Mouse (Mus musculus): ENCODE results near the gene Taok2. TPM values are rescaled to one million over a fixed set of nuclear protein-coding genes. Genes with fewer than 3 reads are reported as not detected.

The Taok2 gene
- polyA plus RNA-seq, 1 experiment: 12.9 TPM

DNA sequence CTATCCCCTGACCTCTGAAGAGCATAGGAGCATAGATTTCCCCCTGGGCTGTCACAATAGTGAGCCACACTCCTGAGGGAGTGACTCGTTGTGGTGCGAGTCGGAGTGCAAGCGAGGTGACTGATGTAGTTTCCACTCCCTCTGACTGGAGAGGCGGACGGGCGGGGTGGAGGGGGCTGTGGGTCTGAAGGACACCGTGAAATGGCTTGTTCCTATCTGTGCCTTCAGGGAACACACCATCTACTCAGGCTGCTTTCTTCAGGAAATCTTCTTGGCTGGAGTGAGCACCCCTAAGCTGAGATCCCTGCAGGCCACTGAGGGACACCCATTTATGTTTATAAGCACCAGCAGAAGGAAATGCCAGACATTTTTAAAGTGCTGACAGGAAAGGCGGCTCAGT, 61.8 kb downstream of the Taok2 start:
- no peak overlapping the region for H3K4me3 ChIP-seq (replicated peaks)
- no peak for TF ChIP-seq TAL1 (IDR thresholded peaks at IDR 0.05; ENCODE audit: low read length)
- no peak for TF ChIP-seq GATA1 (IDR thresholded peaks at IDR 0.05; ENCODE audit: low read length)
- H3K36me3 ChIP-seq (ENCODE audit: control insufficient read depth): no peaks in the 10 kb centered on the region
- H3K4me1 ChIP-seq (ENCODE audit: control insufficient read depth): peaks cover 5% of the 10 kb centered on the region
- H3K9me3 ChIP-seq (ENCODE audit: control insufficient read depth, low read length): peaks cover 6% of the 10 kb centered on the region
- H3K27me3 ChIP-seq (ENCODE audit: control insufficient read depth): peaks cover 44% of the 10 kb centered on the region

DNA sequence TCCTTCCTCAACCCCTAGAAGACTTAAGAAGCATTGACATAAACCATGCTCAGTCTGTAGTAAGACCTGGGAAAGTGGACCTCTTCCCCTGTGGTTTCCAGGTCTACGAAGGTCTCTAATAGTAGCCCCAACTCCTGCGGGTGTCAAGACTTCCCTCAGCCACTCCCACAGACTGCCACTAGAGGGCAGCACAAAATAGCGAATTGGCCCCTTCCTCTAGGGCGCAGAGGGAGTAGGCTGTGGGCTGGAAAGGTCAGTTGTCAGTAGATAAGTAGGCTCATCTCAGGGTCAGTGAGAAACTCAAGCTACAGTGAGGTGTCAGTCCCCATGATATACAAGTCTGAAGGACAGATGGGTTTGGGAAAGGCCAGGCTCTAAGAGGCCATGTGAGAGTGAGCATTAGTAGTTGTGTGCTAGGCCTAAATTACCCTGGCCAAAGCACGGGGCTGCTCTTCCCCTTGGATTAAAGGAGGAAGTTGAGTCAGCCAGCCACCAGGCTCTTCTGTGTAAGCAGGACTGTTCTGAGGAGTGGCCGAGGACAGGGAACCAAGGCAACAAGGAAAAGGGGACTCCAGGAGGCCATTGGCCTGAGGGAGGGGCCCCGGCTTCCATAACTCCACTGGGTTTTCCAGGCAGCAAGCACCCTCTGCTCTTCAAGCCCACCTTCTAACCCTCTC, 62.5 kb downstream of the Taok2 start:
- Histone ChIP-seq H3K4me3 (replicated peaks) (no peak overlapping the region), H3K27me3 (ENCODE audit: control insufficient read depth) (peaks cover 42% of the 10 kb centered on the region), H3K9me3 (ENCODE audit: control insufficient read depth, low read length) (peaks cover 6% of the 10 kb centered on the region), H3K4me1 (ENCODE audit: control insufficient read depth) (peaks cover 5% of the 10 kb centered on the region), H3K36me3 (ENCODE audit: control insufficient read depth) (no peaks in the 10 kb centered on the region)
- TF ChIP-seq GATA1 (IDR thresholded peaks at IDR 0.05; ENCODE audit: low read length): no peak
- TF ChIP-seq TAL1 (IDR thresholded peaks at IDR 0.05; ENCODE audit: low read length): no peak

DNA sequence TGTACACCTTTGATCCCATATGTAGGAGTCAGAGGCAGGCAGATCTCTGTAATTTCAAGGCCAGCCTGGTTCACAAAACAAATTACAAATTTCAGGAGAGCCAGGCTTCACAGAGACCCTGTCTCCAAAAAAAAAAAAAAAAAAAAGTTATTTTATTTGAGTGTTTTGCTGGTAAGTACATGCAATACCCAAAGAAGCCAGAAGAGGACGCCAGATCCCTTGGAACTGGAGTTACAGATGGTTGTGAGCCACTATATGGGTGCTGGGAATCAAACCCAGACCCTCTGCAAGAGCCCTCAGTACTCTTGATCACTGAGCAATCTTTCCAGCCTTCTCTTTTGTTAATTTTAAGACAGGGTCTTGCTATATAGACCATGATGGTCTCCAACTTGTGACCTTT, 65.7 kb downstream of the Taok2 start:
- peaks cover 24% of the 10 kb centered on the region for H3K27me3 ChIP-seq (ENCODE audit: control insufficient read depth)
- no peak for TF ChIP-seq TAL1 (IDR thresholded peaks at IDR 0.05; ENCODE audit: low read length)
- no peak for TF ChIP-seq GATA1 (IDR thresholded peaks at IDR 0.05; ENCODE audit: low read length)
- H3K4me1 ChIP-seq (ENCODE audit: control insufficient read depth): peaks cover 5% of the 10 kb centered on the region
- H3K4me3 ChIP-seq (replicated peaks): no peak overlapping the region
- H3K9me3 ChIP-seq (ENCODE audit: control insufficient read depth, low read length): peaks cover 6% of the 10 kb centered on the region
- no peaks in the 10 kb centered on the region for H3K36me3 ChIP-seq (ENCODE audit: control insufficient read depth)

DNA sequence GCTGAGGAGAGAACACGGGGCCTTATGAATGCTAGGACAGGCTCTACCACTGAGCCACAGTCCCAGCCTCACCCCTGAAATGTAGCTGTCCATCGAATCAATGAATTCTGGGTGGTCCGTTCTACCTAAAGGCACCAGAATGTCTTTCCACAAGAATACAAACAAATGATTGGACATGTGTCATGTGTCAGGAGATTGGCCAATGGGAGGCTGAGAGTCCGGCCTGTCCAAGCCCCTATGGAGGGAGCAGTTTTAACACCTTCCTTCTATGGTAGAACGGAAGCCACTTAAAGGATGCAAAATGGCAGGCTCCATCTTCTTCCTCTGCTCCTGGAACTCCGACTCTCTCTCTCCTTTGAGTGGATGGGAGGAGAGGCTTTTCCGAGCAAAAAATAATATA, 66.9 kb downstream of the Taok2 start:
- Histone ChIP-seq H3K36me3 (ENCODE audit: control insufficient read depth) (no peaks in the 10 kb centered on the region), H3K4me1 (ENCODE audit: control insufficient read depth) (peaks cover 5% of the 10 kb centered on the region), H3K9me3 (ENCODE audit: control insufficient read depth, low read length) (peaks cover 6% of the 10 kb centered on the region), H3K27me3 (ENCODE audit: control insufficient read depth) (peaks cover 13% of the 10 kb centered on the region), H3K4me3 (replicated peaks) (no peak overlapping the region)
- TF ChIP-seq GATA1 (IDR thresholded peaks at IDR 0.05; ENCODE audit: low read length): no peak
- TF ChIP-seq TAL1 (IDR thresholded peaks at IDR 0.05; ENCODE audit: low read length): no peak

DNA sequence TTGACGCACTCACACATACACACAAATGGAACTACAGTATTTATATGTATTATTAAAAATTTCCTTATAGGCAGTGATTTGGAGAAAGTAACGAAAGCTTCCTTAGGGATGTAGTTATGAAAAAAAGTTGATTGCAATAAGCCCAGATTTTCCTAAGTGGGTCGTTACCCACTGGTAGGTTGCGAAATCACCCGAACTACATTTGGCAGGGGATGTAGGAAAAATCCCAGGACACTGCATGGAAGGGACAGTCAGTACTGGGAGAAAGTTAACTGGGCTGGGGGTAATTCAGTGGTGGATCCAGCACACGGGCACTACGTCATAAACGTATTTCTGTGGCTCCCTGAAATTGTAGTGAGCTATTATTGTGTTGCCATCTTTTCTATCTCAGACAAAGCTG, 68.0 kb downstream of the Taok2 start:
- Histone ChIP-seq H3K4me3 (replicated peaks) (no peak overlapping the region), H3K27me3 (ENCODE audit: control insufficient read depth) (peaks cover 6% of the 10 kb centered on the region; the same call in 1 of the 2 replicates), H3K4me1 (ENCODE audit: control insufficient read depth) (no peaks in the 10 kb centered on the region; the same call in none of the 2 replicates), H3K9me3 (ENCODE audit: control insufficient read depth, low read length) (peaks cover 6% of the 10 kb centered on the region), H3K36me3 (ENCODE audit: control insufficient read depth) (no peaks in the 10 kb centered on the region)
- TF ChIP-seq TAL1 (IDR thresholded peaks at IDR 0.05; ENCODE audit: low read length): no peak
- TF ChIP-seq GATA1 (IDR thresholded peaks at IDR 0.05; ENCODE audit: low read length): no peak

DNA sequence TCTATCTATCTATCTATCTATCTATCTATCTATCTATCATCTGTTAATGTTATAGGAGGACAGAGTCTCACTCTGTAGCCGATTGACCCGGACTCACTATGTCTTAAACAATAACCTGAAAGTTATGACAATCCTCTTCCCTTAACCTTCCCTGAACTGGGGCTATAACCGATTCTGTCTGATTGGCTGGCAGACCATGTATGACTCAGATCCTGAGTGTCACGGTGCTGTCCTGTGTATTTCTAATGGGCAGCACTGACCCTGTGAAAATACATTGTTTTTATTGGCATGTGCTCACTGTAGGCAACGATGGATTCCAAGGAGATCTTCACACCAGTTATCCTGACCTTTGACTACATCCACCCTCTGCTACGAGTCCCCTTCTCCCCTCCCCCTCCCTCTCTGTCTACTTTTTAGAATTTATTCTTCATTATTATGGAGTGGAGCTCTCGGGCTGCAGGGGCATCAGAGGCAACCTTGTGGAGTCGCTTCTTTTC, 68.7 kb downstream of the Taok2 start:
- H3K27me3 ChIP-seq (ENCODE audit: control insufficient read depth): peaks cover 6% of the 10 kb centered on the region; the same call in 1 of the 2 replicates
- H3K36me3 ChIP-seq (ENCODE audit: control insufficient read depth): no peaks in the 10 kb centered on the region
- TF ChIP-seq GATA1 (IDR thresholded peaks at IDR 0.05; ENCODE audit: low read length): no peak
- TF ChIP-seq TAL1 (IDR thresholded peaks at IDR 0.05; ENCODE audit: low read length): no peak
- no peaks in the 10 kb centered on the region; the same call in none of the 2 replicates for H3K4me1 ChIP-seq (ENCODE audit: control insufficient read depth)
- no peak overlapping the region for H3K4me3 ChIP-seq (replicated peaks)
- H3K9me3 ChIP-seq (ENCODE audit: control insufficient read depth, low read length): peaks cover 6% of the 10 kb centered on the region

Other genes starting within 250 kb of the Taok2 start
- gene Sgf29, start 235.4 kb downstream of the Taok2 start, polyA plus RNA-seq (2012): 4.0 and 6.3 TPM in 2 replicates
- gene Sult1a1, start 208.3 kb downstream of the Taok2 start, polyA plus RNA-seq (2012): not detected in 2 replicates
- gene Bola2, start 189.3 kb downstream of the Taok2 start, polyA plus RNA-seq (2012): 14.2 and 14.8 TPM in 2 replicates
- 0.21 and 0.33 TPM in 2 replicates for gene Slx1b, start 188.9 kb downstream of the Taok2 start, polyA plus RNA-seq (2012)
- 1.5 and 2.4 TPM in 2 replicates for gene Coro1a, start 176.9 kb downstream of the Taok2 start, polyA plus RNA-seq (2012)
- 16.3 and 18.0 TPM in 2 replicates for gene Mapk3, start 125.1 kb downstream of the Taok2 start, polyA plus RNA-seq (2012)
- gene Gdpd3, start 118.4 kb downstream of the Taok2 start, polyA plus RNA-seq (2012): 0.36 TPM in 1 of 2 replicates, not detected in the other
- 156 and 161 TPM in 2 replicates for gene Ypel3, start 107.7 kb downstream of the Taok2 start, polyA plus RNA-seq (2012)
- gene Tbx6, start 103.2 kb downstream of the Taok2 start, polyA plus RNA-seq (2012): 3.6 and 4.0 TPM in 2 replicates
- 11.0 and 12.3 TPM in 2 replicates for gene Ppp4c, start 92.2 kb downstream of the Taok2 start, polyA plus RNA-seq (2012)
- 0.02 TPM in 1 of 2 replicates, not detected in the other for gene Fam57b, start 87.0 kb downstream of the Taok2 start, polyA plus RNA-seq (2012)
- gene 4930451I11Rik, start 53.1 kb downstream of the Taok2 start, polyA plus RNA-seq (2012): not detected in 2 replicates
- gene Doc2a, start 37.3 kb downstream of the Taok2 start, polyA plus RNA-seq (2012): not detected in 2 replicates
- gene Hirip3, start 22.7 kb downstream of the Taok2 start, polyA plus RNA-seq (2012): 24.2 and 26.7 TPM in 2 replicates
- 37.6 and 44.8 TPM in 2 replicates for gene Ino80e, start 22.3 kb downstream of the Taok2 start, polyA plus RNA-seq (2012)
- 1.1 and 1.5 TPM in 2 replicates for gene Tmem219, start 38.2 kb upstream of the Taok2 start, polyA plus RNA-seq (2012)
- 0.68 and 0.79 TPM in 2 replicates for gene Kctd13, start 44.2 kb upstream of the Taok2 start, polyA plus RNA-seq (2012)
- not detected in 2 replicates for gene Asphd1, start 64.9 kb upstream of the Taok2 start, polyA plus RNA-seq (2012)
- 0.03 and 0.04 TPM in 2 replicates for gene Sez6l2, start 65.9 kb upstream of the Taok2 start, polyA plus RNA-seq (2012)
- gene Cdipt, start 91.2 kb upstream of the Taok2 start, polyA plus RNA-seq (2012): 12.0 and 13.0 TPM in 2 replicates
- gene Cdiptos, start 91.4 kb upstream of the Taok2 start, polyA plus RNA-seq (2012): not detected in 2 replicates
- gene Mvp, start 129.9 kb upstream of the Taok2 start, polyA plus RNA-seq (2012): 0.87 and 1.2 TPM in 2 replicates
- gene Pagr1b, start 131.8 kb upstream of the Taok2 start, polyA plus RNA-seq (2012): not detected in 2 replicates
- 8.2 and 13.3 TPM in 2 replicates for gene Pagr1a, start 132.6 kb upstream of the Taok2 start, polyA plus RNA-seq (2012)
- 15.4 and 20.8 TPM in 2 replicates for gene Gm42742, start 136.4 kb upstream of the Taok2 start, polyA plus RNA-seq (2012)
- 0.04 and 0.17 TPM in 2 replicates for gene Prrt2, start 136.5 kb upstream of the Taok2 start, polyA plus RNA-seq (2012)
- gene Maz, start 142.3 kb upstream of the Taok2 start, polyA plus RNA-seq (2012): 173 and 193 TPM in 2 replicates
- 19.9 and 23.7 TPM in 2 replicates for gene Kif22, start 157.8 kb upstream of the Taok2 start, polyA plus RNA-seq (2012)
- gene Zg16, start 202.6 kb upstream of the Taok2 start, polyA plus RNA-seq (2012): not detected in 2 replicates
- 1.2 and 1.4 TPM in 2 replicates for gene AI467606, start 206.7 kb upstream of the Taok2 start, polyA plus RNA-seq (2012)
- 0.12 and 0.17 TPM in 2 replicates for gene Qprt, start 237.5 kb upstream of the Taok2 start, polyA plus RNA-seq (2012)

Measured in erythroblast, embryonic 14.5 days (primary cell).